Mouse (Mus musculus): ENCODE measurements around the gene Fezf2.

Fezf2 gene

GRCm38 (mm10) chr14:12342458-12343131 lies 5.4 kb downstream of the Fezf2 start:
- in situ Hi-C loops (cut with MboI, MseI): no loop called here

GRCm38 (mm10) chr14:12341789-12342457 lies 6.1 kb downstream of the Fezf2 start:
- in situ Hi-C loops (cut with MboI, MseI): no loop called here

GRCm38 (mm10) chr14:12341075-12341788 lies 6.8 kb downstream of the Fezf2 start:
- in situ Hi-C loops (cut with MboI, MseI): no loop called here

GRCm38 (mm10) chr14:12340238-12341074 lies 7.5 kb downstream of the Fezf2 start:
- in situ Hi-C loops (cut with MboI, MseI): no loop called here

- in situ Hi-C loops (cut with MboI, MseI): no loop called here
These were observed 9.0 kb downstream of the Fezf2 start for GRCm38 (mm10) chr14:12338811-12339565.

GRCm38 (mm10) chr14:12337998-12338809 lies 9.8 kb downstream of the Fezf2 start:
- in situ Hi-C loops (cut with MboI, MseI): no loop called here

GRCm38 (mm10) chr14:12337421-12337997 lies 10.5 kb downstream of the Fezf2 start:
- in situ Hi-C loops (cut with MboI, MseI): no loop called here

- in situ Hi-C loops (cut with MboI, MseI): no loop called here
These were observed 13.1 kb downstream of the Fezf2 start for GRCm38 (mm10) chr14:12334925-12335324.

GRCm38 (mm10) chr14:12333622-12334021 lies 14.4 kb downstream of the Fezf2 start:
- in situ Hi-C loops (cut with MboI, MseI): no loop called here

GRCm38 (mm10) chr14:12303106-12303505 lies 44.9 kb downstream of the Fezf2 start:
- in situ Hi-C loops (cut with MboI, MseI): no loop called here

- in situ Hi-C loops (cut with MboI, MseI): no loop called here
These were observed 47.3 kb downstream of the Fezf2 start for GRCm38 (mm10) chr14:12300677-12301076.

- in situ Hi-C loops (cut with MboI, MseI): no loop called here
These were observed 47.7 kb downstream of the Fezf2 start for GRCm38 (mm10) chr14:12300275-12300674.

GRCm38 (mm10) chr14:12299654-12300053 lies 48.3 kb downstream of the Fezf2 start:
- in situ Hi-C loops (cut with MboI, MseI): loop anchor here in 1 of 2 experiments (25.0 kb wide), 2 partner anchors 1638 to 1862 kb away; no protein-coding TSS in a partner anchor

- in situ Hi-C loops (cut with MboI, MseI): loop anchor here in 1 of 2 experiments (25.0 kb wide), 2 partner anchors 1638 to 1862 kb away; no protein-coding TSS in a partner anchor
These were observed 48.8 kb downstream of the Fezf2 start for GRCm38 (mm10) chr14:12299171-12299570.

GRCm38 (mm10) chr14:12296391-12296790 lies 51.6 kb downstream of the Fezf2 start:
- in situ Hi-C loops (cut with MboI, MseI): loop anchor here in 1 of 2 experiments (25.0 kb wide), 2 partner anchors 1641 to 1859 kb away; no protein-coding TSS in a partner anchor

Data from T-helper 17 cell (primary cell).